Mouse (Mus musculus) midbrain, embryonic 15.5 days (tissue): Measurements from ENCODE around the gene Fstl4. TPM values are rescaled to one million over a fixed set of nuclear protein-coding genes. Genes with fewer than 3 reads are reported as not detected.

Experiments used
- ATAC-seq: fragments of 200-750 bp; cut with Nextera tagmentation; replicated peaks from 2 replicates; pipeline ENCODE4 v1.8.0; 2017; ENCODE audit warnings: moderate TSS enrichment
- H3K27ac ChIP-seq: fragments of 300-500 bp; sonication (generic); 2 replicates; pipeline ENCODE4 v1.5.1; 2015; ENCODE audit warnings: mild to moderate bottlenecking, inconsistent platforms
- H3K27me3 ChIP-seq: fragments of 300-500 bp; sonication (generic); replicated peaks from 2 replicates; pipeline ENCODE4 v1.6.1; 2015; ENCODE audit warnings: inconsistent platforms
- H3K36me3 ChIP-seq: fragments of 300-500 bp; sonication (generic); replicated peaks from 2 replicates; pipeline ENCODE4 v1.6.1; 2015; ENCODE audit warnings: inconsistent platforms
- H3K4me1 ChIP-seq: fragments of 300-500 bp; sonication (generic); 2 replicates; pipeline ENCODE4 v1.6.1; 2015; ENCODE audit warnings: inconsistent platforms
- H3K4me2 ChIP-seq: fragments of 300-500 bp; sonication (generic); 2 replicates; pipeline ENCODE4 v1.6.1; 2015; ENCODE audit warnings: inconsistent platforms, mild to moderate bottlenecking, moderate library complexity
- H3K4me3 ChIP-seq: fragments of 300-500 bp; sonication (generic); 2 replicates; pipeline ENCODE4 v1.5.1; 2015; ENCODE audit warnings: mild to moderate bottlenecking, inconsistent platforms
- H3K9ac ChIP-seq: fragments of 300-500 bp; sonication (generic); 2 replicates; pipeline ENCODE4 v1.6.1; 2015; ENCODE audit warnings: mild to moderate bottlenecking, inconsistent platforms
- H3K9me3 ChIP-seq: fragments of 300-500 bp; sonication (generic); 2 replicates; pipeline ENCODE4 v1.6.1; 2016; ENCODE audit warnings: inconsistent platforms
- WGBS: fragments of 180-500 bp; shearing (Covaris S2); methylation state at CpG from one replicate; pipeline ENCODE4 v1.1.7; 2015; ENCODE audit warnings: mixed read lengths; 5-methylcytosine and 5-hydroxymethylcytosine counted together
- polyA plus RNA-seq: library from polyadenylated mRNA; unstranded; fragments of >200 nt; fragmentation: Nextera tagmentation; extraction: Ambion mirVana; gene quantifications from 2 replicates; pipeline ENCODE4 v1.2.1, GENCODE M21; 2015

Gene Fstl4
- polyA plus RNA-seq, 1 experiment from 2014 or later = 11.5 TPM

DNA sequence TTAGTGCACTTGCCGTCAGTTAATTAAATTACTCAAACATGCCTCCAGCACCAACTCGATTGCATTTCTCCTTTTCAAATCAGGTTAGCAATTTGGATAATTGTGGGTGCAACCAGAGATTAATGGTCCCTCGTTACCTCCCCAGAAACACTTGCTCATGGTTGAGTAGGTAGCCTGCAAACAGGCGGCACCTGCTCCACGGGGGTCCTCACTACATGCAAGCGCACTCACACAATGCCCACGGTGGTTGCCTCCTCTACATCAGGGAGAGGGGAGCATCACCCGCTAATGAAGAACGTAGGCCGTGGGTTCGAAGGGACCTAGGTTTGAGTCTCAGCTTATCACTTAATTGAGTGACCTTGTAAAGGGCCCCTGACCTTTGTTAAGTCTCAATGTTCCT is 371.9 kb downstream of the Fstl4 start:
- no peak for ATAC-seq
- WGBS = 71% methylated on average over 11 of the region's 11 CpGs

DNA sequence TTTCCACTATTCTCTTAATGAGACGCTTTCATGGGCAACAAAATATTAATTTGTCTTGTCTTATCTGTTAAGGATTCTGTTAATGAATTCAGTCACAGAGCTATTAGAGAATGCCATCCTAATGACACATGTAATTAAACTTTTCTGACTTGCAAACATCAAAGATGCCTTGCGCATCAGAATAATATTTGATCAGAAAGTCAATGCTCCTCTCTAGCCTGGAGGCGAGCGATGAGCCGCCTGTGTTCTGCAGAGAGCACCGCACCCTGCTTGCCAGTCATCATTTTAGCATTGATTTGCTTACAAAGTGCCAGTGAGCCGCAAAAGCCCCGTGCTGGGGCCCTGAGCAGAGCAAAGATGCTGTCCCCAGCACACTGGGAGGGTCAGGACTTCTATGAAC is 372.9 kb downstream of the Fstl4 start:
- no peak overlapping the region for H3K9ac ChIP-seq
- peak; percentile 61; the same call in 1 of the 2 replicates for ATAC-seq
- no peak overlapping the region for H3K4me2 ChIP-seq
- H3K36me3 ChIP-seq = no peaks in the 10 kb centered on the region
- peaks cover 30% of the 10 kb centered on the region for H3K4me1 ChIP-seq
- no peaks in the 10 kb centered on the region for H3K27me3 ChIP-seq
- WGBS = 51% methylated on average over 8 of the region's 8 CpGs
- H3K4me3 ChIP-seq = no peak overlapping the region
- H3K27ac ChIP-seq = 0 out of 2 replicates have a peak overlapping the region, but pooled peaks have one; percentile 26
- no peaks in the 10 kb centered on the region for H3K9me3 ChIP-seq

More for the DNA sequence above, 371.9 kb downstream of the Fstl4 start:
- Histone ChIP-seq H3K4me2 (no peak overlapping the region), H3K9ac (no peak overlapping the region), H3K4me1 (peaks cover 32% of the 10 kb centered on the region), H3K9me3 (no peaks in the 10 kb centered on the region), H3K36me3 (no peaks in the 10 kb centered on the region), H3K27me3 (no peaks in the 10 kb centered on the region), H3K27ac (no peak overlapping the region), H3K4me3 (no peak overlapping the region)

DNA sequence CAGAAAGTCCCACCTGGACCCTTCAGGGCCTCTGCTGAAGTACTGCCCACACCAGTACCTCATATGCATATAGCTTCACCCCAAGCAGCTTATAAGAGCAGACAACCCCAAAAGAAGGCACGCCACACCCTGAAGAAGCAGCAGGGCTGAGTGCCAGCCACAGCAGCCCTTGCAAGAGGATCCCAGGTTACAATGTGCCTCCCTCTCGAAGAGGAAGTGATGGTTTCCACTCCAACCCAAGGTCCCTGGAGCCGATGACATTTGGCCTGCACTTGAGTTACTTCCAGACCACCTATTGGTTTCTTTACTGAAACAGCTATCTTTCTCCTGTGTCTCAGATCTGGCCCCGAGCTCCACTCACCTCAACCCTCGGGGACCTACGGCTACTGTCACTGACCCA is 373.8 kb downstream of the Fstl4 start:
- H3K4me3 ChIP-seq = no peak overlapping the region
- no peaks in the 10 kb centered on the region for H3K36me3 ChIP-seq
- H3K4me2 ChIP-seq = no peak overlapping the region
- H3K9ac ChIP-seq = no peak overlapping the region
- no peaks in the 10 kb centered on the region for H3K27me3 ChIP-seq
- peaks cover 23% of the 10 kb centered on the region for H3K4me1 ChIP-seq
- WGBS = 93% methylated on average over 6 of the region's 6 CpGs
- H3K27ac ChIP-seq = no peak overlapping the region
- H3K9me3 ChIP-seq = no peaks in the 10 kb centered on the region
- ATAC-seq = no peak

DNA sequence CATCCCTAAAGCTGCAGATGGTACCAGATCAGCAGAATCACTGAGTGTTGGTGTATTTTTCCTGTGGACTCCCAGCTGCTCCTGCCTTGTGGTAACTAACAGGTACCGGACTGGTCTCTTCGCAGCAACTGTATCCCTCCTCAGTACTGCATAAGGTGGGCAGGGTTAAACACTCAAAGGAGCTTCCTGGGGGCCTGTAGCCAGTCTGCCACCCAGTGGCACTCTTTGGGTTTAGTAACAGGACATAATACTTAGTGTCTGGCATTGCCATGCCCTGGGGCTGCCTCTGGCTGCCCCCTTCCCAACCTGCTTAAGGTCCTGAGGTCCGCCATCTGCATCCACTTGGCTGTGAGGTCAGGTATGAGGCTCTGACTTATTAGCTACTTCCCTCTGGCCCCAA is 375.2 kb downstream of the Fstl4 start:
- no peak for ATAC-seq
- H3K4me2 ChIP-seq = no peak overlapping the region
- H3K4me3 ChIP-seq = no peak overlapping the region
- no peak overlapping the region for H3K27ac ChIP-seq
- WGBS = 89% methylated on average over 3 of the region's 3 CpGs
- no peaks in the 10 kb centered on the region for H3K36me3 ChIP-seq
- no peaks in the 10 kb centered on the region for H3K9me3 ChIP-seq
- peaks cover 23% of the 10 kb centered on the region for H3K4me1 ChIP-seq
- H3K27me3 ChIP-seq = no peaks in the 10 kb centered on the region
- H3K9ac ChIP-seq = no peak overlapping the region

DNA sequence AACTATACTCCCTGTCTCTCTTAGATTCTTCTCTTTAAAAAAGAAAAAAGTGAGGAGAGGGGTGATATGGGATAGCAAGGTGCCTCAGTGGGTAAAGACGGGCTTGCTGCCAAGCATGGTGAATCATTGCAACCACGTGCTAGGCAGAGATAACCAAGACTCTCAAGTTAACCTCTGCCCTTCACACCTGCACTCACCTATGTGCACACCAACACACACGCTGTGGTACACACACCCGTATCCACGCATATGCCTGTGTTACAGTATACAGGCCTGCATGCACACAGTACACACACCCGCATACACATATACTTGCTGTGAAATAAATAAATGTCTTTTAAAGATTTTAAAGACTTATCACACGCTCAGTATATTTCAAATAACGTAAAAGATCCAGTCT is 375.8 kb downstream of the Fstl4 start:
- Histone ChIP-seq H3K4me1 (peaks cover 23% of the 10 kb centered on the region), H3K36me3 (no peaks in the 10 kb centered on the region), H3K27me3 (no peaks in the 10 kb centered on the region), H3K9me3 (no peaks in the 10 kb centered on the region), H3K27ac (no peak overlapping the region), H3K4me2 (no peak overlapping the region), H3K9ac (no peak overlapping the region), H3K4me3 (no peak overlapping the region)
- WGBS = 76% methylated on average over 8 of the region's 8 CpGs
- ATAC-seq = no peak

DNA sequence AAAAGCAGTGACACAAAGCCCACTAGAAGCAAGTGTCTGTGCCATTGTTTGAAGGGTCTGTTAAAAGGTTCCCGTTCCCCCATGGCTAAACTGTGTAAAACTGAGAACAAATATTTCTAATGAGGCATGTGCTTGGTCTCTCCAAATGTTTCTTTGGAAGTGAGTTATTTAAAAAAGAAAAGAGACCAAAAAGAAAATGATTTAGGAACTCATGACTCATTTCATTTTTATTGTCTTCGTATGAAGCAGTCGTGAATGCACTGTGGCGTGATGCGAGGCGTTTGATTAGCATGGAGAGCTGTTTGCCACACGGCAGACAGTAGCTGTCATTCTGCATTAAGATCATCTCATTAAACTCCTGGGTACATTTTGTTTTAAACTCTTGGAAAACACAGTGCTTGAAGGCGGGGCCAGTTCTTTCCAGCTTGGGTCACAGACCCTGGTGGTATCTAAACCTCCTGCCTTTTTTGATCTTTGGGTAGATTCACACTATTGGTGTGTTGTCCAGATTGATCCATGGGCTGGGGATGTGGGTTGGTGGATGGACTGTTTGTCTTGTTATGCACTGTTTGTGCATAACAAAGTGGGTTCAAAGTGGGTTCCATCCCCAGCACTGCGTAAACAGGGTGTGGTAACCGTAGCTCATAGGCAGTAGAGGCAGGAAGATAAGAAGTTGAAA is 376.4 kb downstream of the Fstl4 start:
- no peak overlapping the region for H3K4me3 ChIP-seq
- WGBS = 39% methylated on average over 10 of the region's 10 CpGs
- H3K9ac ChIP-seq = no peak overlapping the region
- H3K27me3 ChIP-seq = no peaks in the 10 kb centered on the region
- no peak overlapping the region for H3K4me2 ChIP-seq
- H3K4me1 ChIP-seq = peaks cover 23% of the 10 kb centered on the region
- no peaks in the 10 kb centered on the region for H3K9me3 ChIP-seq
- no peak overlapping the region for H3K27ac ChIP-seq
- H3K36me3 ChIP-seq = no peaks in the 10 kb centered on the region
- no peak for ATAC-seq

DNA sequence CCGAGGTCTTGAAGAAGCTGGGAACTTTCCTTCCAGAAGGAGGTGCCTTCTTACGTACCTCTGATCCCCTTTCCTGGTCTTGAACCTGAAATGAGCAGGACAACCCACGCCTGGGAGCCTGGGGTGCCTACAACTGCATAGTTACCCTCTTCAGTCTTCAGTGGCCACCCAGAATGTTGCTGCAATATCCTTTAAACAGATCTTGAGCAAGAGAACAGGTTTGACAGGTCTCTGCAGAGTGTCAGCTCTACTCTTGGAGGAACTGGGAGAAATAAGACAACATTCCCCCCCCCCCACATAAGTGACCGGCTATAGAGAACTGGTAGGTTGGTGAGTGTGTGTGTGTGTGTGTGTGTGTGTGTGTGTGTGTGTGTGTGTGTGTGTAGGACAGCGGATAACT is 379.1 kb downstream of the Fstl4 start:
- ATAC-seq = no peak
- no peaks in the 10 kb centered on the region for H3K27me3 ChIP-seq
- H3K4me3 ChIP-seq = no peak overlapping the region
- no peaks in the 10 kb centered on the region for H3K36me3 ChIP-seq
- 81% methylated on average over 5 of the region's 5 CpGs for WGBS
- H3K9ac ChIP-seq = no peak overlapping the region
- H3K27ac ChIP-seq = no peak overlapping the region
- peaks cover 12% of the 10 kb centered on the region for H3K4me1 ChIP-seq
- no peak overlapping the region for H3K4me2 ChIP-seq
- no peaks in the 10 kb centered on the region for H3K9me3 ChIP-seq

DNA sequence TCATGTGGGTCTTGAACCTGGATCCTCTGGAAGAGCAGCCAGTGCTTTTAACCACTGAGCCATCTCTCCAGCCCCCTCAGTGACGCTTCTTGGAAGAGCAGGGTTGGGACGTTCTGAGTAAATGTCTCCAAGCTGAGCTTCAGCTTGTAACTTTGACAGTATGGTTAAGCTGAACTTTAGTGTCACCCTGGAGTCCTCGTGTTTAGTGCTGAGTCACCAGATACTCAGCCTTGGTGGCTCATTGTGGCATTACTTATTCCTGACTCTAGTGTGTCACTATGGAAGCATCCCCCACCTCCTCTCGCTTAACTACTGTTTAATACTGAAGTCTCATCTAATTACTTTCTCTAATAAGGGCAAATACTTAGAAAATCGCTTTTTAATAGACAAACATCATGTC is 380.1 kb downstream of the Fstl4 start:
- Histone ChIP-seq H3K9me3 (no peaks in the 10 kb centered on the region), H3K4me3 (no peak overlapping the region), H3K9ac (no peak overlapping the region), H3K4me2 (no peak overlapping the region), H3K4me1 (peaks cover 12% of the 10 kb centered on the region), H3K27me3 (no peaks in the 10 kb centered on the region), H3K36me3 (no peaks in the 10 kb centered on the region), H3K27ac (no peak overlapping the region)
- no peak for ATAC-seq
- WGBS = 78% methylated on average over 5 of the region's 5 CpGs

DNA sequence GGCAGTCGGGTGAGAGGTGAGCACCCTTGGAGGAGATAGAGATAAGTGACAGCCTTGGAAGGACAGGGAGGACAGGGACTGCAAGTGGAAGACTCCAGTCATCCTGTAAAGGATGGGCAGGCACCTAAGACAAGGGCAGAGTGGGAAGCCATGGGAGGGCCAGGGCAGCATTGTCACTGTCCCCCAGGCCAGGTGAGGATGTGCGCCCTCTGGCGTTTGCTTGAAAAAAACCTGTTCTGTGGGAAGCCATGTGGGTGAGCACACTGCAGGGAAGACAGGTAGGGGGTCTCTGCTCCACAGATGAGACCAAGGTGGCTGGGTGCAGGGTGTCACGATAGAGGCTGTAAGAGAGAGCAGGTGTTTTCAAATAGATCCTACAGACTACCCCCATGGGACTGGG is 381.9 kb downstream of the Fstl4 start:
- ATAC-seq = no peak
- no peaks in the 10 kb centered on the region for H3K27me3 ChIP-seq
- no peak overlapping the region for H3K4me3 ChIP-seq
- H3K27ac ChIP-seq = no peak overlapping the region
- H3K9me3 ChIP-seq = no peaks in the 10 kb centered on the region
- no peaks in the 10 kb centered on the region; the same call in 1 of the 2 replicates for H3K4me1 ChIP-seq
- H3K9ac ChIP-seq = no peak overlapping the region
- 37% methylated on average over 4 of the region's 4 CpGs for WGBS
- H3K36me3 ChIP-seq = no peaks in the 10 kb centered on the region
- no peak overlapping the region for H3K4me2 ChIP-seq

DNA sequence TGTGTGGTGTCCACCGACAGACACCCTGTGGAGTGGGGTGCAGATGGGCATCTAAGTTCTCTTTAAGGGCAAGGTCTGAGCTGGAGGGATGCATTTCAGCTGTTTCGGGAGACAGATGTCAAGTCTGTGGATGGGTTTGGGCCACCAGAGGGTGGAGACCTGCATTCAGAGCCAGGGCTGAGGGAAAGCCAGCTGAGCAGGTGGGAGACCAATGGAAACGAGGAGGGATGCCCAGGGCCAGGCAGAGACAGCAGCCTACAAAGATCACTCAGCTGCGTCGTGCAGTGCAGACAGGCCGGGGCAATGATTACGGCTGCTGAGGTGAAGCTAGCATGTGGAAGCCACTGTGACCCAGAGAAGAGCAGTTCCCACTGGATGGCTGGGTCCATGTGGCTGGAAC is 392.0 kb downstream of the Fstl4 start:
- Histone ChIP-seq H3K36me3 (no peaks in the 10 kb centered on the region), H3K27ac (no peak overlapping the region), H3K9me3 (no peaks in the 10 kb centered on the region), H3K9ac (no peak overlapping the region), H3K4me3 (no peak overlapping the region), H3K4me1 (no peaks in the 10 kb centered on the region), H3K4me2 (no peak overlapping the region), H3K27me3 (no peaks in the 10 kb centered on the region)
- WGBS = 70% methylated on average over 7 of the region's 7 CpGs
- no peak for ATAC-seq

DNA sequence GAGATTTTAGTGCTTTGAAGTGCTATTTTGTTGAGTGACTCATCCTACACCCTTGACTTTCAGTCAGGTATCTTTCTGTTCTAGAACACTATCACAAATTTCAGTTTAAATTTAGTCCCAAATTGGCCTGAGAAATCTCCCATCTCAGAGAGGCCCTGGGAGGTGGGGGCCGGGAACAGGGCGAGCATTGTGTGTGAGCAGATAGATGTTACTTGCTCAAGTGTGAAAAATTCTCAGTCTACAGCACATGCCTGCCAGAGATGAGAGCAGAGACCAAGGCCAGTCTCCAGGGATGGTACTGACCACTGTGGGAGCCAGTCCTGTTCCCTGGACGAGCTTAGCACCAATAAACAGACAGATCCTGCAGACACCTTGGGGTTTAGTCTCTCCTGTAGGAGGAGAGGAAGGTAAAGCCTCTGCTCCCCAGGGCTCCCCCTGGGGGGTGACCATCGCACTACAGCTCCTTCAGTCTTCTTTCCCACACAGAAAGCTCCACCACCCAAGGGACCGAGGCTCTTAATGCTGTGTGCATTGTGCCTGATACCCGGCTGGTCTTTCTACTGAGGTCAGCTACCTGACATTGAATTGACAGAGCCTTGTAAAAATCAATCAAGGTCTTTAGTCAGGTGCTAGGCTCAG is 393.3 kb downstream of the Fstl4 start:
- 74% methylated on average over 6 of the region's 6 CpGs for WGBS
- Histone ChIP-seq H3K27me3 (no peaks in the 10 kb centered on the region), H3K36me3 (no peaks in the 10 kb centered on the region), H3K9ac (no peak overlapping the region), H3K4me3 (no peak overlapping the region), H3K27ac (no peak overlapping the region), H3K4me2 (no peak overlapping the region), H3K4me1 (no peaks in the 10 kb centered on the region), H3K9me3 (no peaks in the 10 kb centered on the region)
- ATAC-seq = no peak

DNA sequence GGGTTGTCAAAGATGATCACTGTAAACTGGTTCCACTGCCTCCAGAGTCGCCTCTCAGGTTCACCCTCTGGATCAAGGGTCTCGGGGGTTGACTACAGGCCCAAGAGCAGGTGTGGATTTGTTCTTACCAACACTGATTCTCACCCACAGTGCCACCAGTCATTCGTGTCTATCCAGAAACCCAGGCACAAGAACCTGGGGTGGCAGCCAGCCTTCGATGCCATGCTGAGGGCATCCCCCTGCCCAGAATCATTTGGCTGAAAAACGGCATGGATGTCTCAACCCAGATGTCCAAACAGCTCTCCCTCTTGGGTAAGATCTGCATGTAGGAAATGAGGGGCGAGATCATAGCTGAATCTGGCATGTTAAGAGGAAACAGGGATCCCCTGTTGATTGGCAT is 398.0 kb downstream of the Fstl4 start:
- H3K4me1 ChIP-seq = no peaks in the 10 kb centered on the region
- no peaks in the 10 kb centered on the region for H3K27me3 ChIP-seq
- no peak overlapping the region for H3K4me3 ChIP-seq
- no peak overlapping the region for H3K9ac ChIP-seq
- no peak overlapping the region for H3K27ac ChIP-seq
- H3K4me2 ChIP-seq = no peak overlapping the region
- no peaks in the 10 kb centered on the region for H3K36me3 ChIP-seq
- WGBS = 85% methylated on average over 6 of the region's 6 CpGs
- H3K9me3 ChIP-seq = no peaks in the 10 kb centered on the region
- no peak for ATAC-seq

DNA sequence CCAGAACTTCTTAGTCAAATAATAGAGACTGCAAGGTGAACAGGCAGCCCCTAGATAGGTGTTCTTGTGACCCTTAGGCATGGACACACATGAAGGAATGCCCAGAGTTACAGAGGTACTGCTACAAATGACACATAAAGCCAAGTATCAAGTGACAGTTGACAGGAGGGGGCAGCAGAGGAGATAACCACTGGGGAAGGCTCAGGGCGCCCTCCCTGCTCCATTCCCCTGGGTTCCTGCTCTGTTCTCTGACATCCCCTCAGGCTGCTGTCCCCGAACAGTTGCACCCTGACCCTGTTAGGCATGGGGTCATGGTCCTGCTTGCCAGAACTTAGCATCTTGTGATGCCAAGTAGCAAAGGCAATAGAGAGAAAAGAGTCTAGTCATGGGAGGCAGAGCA is 402.0 kb downstream of the Fstl4 start:
- Histone ChIP-seq H3K4me3 (no peak overlapping the region), H3K27me3 (no peaks in the 10 kb centered on the region), H3K4me2 (no peak overlapping the region), H3K9me3 (no peaks in the 10 kb centered on the region), H3K4me1 (no peaks in the 10 kb centered on the region), H3K36me3 (no peaks in the 10 kb centered on the region), H3K27ac (no peak overlapping the region), H3K9ac (no peak overlapping the region)
- no peak for ATAC-seq
- WGBS = 54% methylated on average over 2 of the region's 2 CpGs
